Mouse (Mus musculus): ENCODE data around the gene Foxf1. TPM values are rescaled to one million over a fixed set of nuclear protein-coding genes. Genes with fewer than 3 reads are reported as not detected.
A peak's percentile ranks its signal among the peaks of the same experiment; 100 is the strongest.

Gene Foxf1
- polyA plus RNA-seq, 1 experiment = 0.04 TPM

DNA sequence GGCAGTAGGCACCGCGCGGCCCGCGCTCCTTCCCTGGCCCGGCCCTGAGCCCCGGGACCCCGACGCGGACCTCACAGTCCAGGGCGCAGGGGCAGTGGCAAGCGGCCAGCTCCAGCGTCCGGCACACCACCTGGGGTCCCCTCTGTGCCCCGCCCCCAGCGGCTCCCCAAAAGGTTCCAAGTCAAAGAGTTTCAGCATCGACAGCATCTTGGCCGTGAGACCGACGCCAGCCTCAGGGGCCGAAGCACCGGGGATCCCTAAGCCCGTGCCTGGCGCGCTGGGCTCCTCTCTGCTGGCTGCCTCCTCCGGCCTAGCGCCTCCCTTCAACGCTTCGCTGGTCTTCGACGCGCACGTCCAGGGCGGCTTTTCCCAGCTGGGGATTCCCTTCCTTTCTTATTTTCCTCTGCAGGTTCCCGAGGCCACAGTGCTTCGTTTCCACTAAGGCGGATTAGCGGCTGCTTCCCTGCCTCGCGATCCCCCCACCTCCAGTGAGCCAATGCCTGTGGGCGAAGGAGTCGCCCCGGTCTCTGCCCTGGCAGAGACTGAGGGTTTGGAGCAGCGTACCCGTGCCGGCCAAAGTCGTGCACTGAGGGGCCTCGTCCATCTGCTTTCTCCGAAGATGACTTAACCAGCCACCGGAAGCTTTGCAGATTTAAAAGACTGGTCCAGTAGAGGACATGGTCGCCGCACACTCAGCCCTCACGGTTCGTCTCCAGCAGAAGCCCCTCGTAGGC, 44.5 kb downstream of the Foxf1 start:
- no peak overlapping the region for H3ac ChIP-seq (ENCODE audit: control insufficient read depth, insufficient read length, low read depth)
- H3K4me3 ChIP-seq (ENCODE audit: insufficient read depth, poor library complexity, severe bottlenecking) = no peak overlapping the region
- no peak for TF ChIP-seq MYOD1 (IDR thresholded peaks at IDR 0.05; ENCODE audit: control insufficient read depth, insufficient read length, low read depth)
- no peak for TF ChIP-seq CTCF (IDR thresholded peaks at IDR 0.05; ENCODE audit: control insufficient read depth, insufficient read depth, insufficient read length)
- TF ChIP-seq MYOG (IDR thresholded peaks at IDR 0.05; ENCODE audit: control insufficient read depth, extremely low read depth, insufficient read length) = no peak
- H3K36me3 ChIP-seq (ENCODE audit: control insufficient read depth, insufficient read depth) = peaks cover 5% of the 10 kb centered on the region
- no peaks in the 10 kb centered on the region for H3K79me3 ChIP-seq (ENCODE audit: low read depth)
- H3K27me3 ChIP-seq (ENCODE audit: control insufficient read depth, insufficient read depth, insufficient read length) = no peaks in the 10 kb centered on the region
- peaks cover 15% of the 10 kb centered on the region for H3K79me2 ChIP-seq (ENCODE audit: control insufficient read depth, insufficient read depth)

DNA sequence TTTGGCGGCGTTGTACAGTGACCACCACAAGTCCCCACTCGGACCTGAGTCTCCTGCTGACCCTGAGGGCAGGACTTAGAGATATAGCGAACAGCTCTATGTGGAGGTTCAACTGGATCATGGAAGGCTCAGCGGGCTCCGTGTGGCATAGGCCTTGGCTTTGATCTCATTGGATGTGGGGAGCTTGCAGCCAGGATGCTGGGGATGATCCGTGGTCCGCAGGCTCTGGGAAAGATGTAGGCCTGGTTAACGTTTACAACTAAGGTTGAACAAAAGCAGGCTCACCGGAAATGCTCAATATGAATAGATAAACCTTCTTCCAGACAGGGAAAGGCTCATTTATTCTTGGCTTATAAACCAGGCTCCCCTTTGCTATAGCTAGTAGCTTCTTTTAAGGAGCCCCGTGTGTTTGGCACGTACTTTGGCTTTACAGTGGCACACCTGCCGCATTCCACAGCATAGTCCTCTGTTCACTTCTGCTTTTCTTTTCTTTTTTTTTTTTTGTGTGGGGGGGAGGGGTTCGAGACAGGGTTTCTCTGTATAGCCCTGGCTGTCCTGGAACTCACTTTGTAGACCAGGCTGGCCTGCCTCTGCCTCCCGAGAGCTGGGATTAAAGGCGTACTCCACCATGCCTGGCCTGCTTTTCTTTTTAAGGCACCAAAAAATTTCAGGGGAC, 45.2 kb downstream of the Foxf1 start:
- Histone ChIP-seq H3ac (ENCODE audit: control insufficient read depth, insufficient read length, low read depth) (no peak overlapping the region), H3K4me3 (ENCODE audit: insufficient read depth, poor library complexity, severe bottlenecking) (no peak overlapping the region), H3K36me3 (ENCODE audit: control insufficient read depth, insufficient read depth) (peaks cover 5% of the 10 kb centered on the region), H3K27me3 (ENCODE audit: control insufficient read depth, insufficient read depth, insufficient read length) (no peaks in the 10 kb centered on the region), H3K79me2 (ENCODE audit: control insufficient read depth, insufficient read depth) (peaks cover 11% of the 10 kb centered on the region), H3K79me3 (ENCODE audit: low read depth) (no peaks in the 10 kb centered on the region)
- TF ChIP-seq MYOG (IDR thresholded peaks at IDR 0.05; ENCODE audit: control insufficient read depth, extremely low read depth, insufficient read length) (no peak), USF1 (IDR thresholded peaks at IDR 0.05; ENCODE audit: low read depth) (no peak), MAX (IDR thresholded peaks at IDR 0.05) (no peak), MYOD1 (IDR thresholded peaks at IDR 0.05; ENCODE audit: control insufficient read depth, insufficient read length, low read depth) (no peak), FOSL1 (IDR thresholded peaks at IDR 0.05; ENCODE audit: insufficient read depth, low read length, poor library complexity, severe bottlenecking) (no peak), CTCF (IDR thresholded peaks at IDR 0.05; ENCODE audit: control insufficient read depth, insufficient read depth, insufficient read length) (no peak), CEBPB (IDR thresholded peaks at IDR 0.05; ENCODE audit: low read depth) (no peak)

DNA sequence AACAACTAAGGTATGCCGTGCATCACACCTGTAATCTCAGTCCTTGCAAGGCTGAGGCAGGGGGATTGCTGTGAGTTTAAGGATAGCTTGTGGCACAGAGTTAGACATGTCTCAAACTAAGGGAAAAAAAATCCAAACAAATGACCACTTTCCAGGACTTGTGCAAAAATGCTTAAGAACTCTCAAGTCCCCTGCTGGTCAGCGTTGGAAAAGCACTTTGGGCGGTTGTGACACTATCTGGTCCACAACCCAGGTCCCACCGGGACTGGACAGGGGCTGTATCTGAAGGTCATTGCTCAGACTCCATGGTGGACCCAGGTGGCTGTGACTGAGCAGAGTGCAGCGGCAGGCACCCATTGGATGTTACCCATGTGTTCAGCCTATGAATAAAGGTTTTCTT, 46.3 kb downstream of the Foxf1 start:
- Histone ChIP-seq H3ac (ENCODE audit: control insufficient read depth, insufficient read length, low read depth) (no peak overlapping the region), H3K36me3 (ENCODE audit: control insufficient read depth, insufficient read depth) (peaks cover 5% of the 10 kb centered on the region), H3K27me3 (ENCODE audit: control insufficient read depth, insufficient read depth, insufficient read length) (no peaks in the 10 kb centered on the region), H3K79me3 (ENCODE audit: low read depth) (no peaks in the 10 kb centered on the region), H3K4me3 (ENCODE audit: insufficient read depth, poor library complexity, severe bottlenecking) (no peak overlapping the region), H3K79me2 (ENCODE audit: control insufficient read depth, insufficient read depth) (peaks cover 11% of the 10 kb centered on the region)
- TF ChIP-seq CTCF (IDR thresholded peaks at IDR 0.05; ENCODE audit: control insufficient read depth, insufficient read depth, insufficient read length) = no peak

DNA sequence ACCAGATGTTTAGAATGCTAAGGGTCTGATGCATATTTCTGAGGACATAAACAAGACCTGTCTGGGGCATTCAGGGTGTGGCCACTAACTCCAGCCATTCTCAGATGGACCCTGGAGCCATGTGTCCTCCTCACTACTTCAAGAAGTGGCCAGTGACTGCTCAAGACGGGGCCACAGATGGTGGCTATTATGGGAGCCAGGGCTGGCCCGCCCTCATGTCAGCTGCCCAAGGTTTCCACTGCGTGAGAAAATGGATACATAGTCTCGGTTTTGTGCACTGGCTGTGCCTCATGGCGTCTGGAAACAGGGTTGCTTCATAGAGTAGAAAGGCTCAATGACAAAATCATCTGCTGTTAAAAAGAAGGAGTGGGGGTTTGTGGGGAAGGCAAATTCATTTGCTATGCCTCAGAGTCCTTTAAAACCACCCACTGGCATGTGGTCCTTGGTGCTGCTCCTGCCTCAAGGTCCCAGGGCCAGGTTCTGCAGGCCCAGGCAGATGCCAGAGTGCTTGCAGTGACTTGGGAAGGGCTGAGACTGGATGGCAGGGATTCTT, 48.9 kb downstream of the Foxf1 start:
- Histone ChIP-seq H3K4me3 (ENCODE audit: insufficient read depth, poor library complexity, severe bottlenecking) (no peak overlapping the region), H3K79me2 (ENCODE audit: control insufficient read depth, insufficient read depth) (no peaks in the 10 kb centered on the region), H3K79me3 (ENCODE audit: low read depth) (no peaks in the 10 kb centered on the region), H3ac (ENCODE audit: control insufficient read depth, insufficient read length, low read depth) (no peak overlapping the region), H3K36me3 (ENCODE audit: control insufficient read depth, insufficient read depth) (peaks cover 5% of the 10 kb centered on the region), H3K27me3 (ENCODE audit: control insufficient read depth, insufficient read depth, insufficient read length) (no peaks in the 10 kb centered on the region)
- TF ChIP-seq MYOG (IDR thresholded peaks at IDR 0.05; ENCODE audit: control insufficient read depth, extremely low read depth, insufficient read length) (no peak), MAX (IDR thresholded peaks at IDR 0.05) (no peak), USF1 (IDR thresholded peaks at IDR 0.05; ENCODE audit: low read depth) (no peak), CEBPB (IDR thresholded peaks at IDR 0.05; ENCODE audit: low read depth) (peak; percentile 53), FOSL1 (IDR thresholded peaks at IDR 0.05; ENCODE audit: insufficient read depth, low read length, poor library complexity, severe bottlenecking) (no peak)

DNA sequence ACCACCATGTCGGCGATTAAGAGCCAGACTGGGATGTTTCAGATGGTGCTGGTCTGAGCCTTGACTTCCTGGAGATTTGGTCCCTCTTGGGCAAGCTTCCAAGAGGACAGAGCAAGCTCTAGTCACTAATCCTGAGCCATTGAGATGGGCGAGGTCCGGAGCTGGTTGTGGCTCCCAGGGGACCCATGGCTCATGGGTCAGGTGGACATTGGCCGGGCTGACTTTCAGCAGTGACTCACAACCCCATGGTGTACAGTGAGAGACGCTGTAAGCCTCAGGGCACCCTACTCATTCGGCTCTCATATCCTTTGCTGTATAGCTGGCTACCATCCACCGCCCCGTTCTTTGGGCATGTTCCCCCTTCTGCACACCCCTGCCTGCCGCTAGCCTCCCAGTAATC, 49.9 kb downstream of the Foxf1 start:
- TF ChIP-seq CEBPB (IDR thresholded peaks at IDR 0.05; ENCODE audit: low read depth) (no peak), USF1 (IDR thresholded peaks at IDR 0.05; ENCODE audit: low read depth) (peak; percentile 84), CTCF (IDR thresholded peaks at IDR 0.05; ENCODE audit: control insufficient read depth, insufficient read depth, insufficient read length) (no peak), MYOD1 (IDR thresholded peaks at IDR 0.05; ENCODE audit: control insufficient read depth, insufficient read length, low read depth) (peak; percentile 42), MYOG (IDR thresholded peaks at IDR 0.05; ENCODE audit: control insufficient read depth, extremely low read depth, insufficient read length) (no peak), MAX (IDR thresholded peaks at IDR 0.05) (peak; percentile 83), FOSL1 (IDR thresholded peaks at IDR 0.05; ENCODE audit: insufficient read depth, low read length, poor library complexity, severe bottlenecking) (peak; percentile 82)
- H3K36me3 ChIP-seq (ENCODE audit: control insufficient read depth, insufficient read depth) = peaks cover 3% of the 10 kb centered on the region
- peak overlapping the region; percentile 49 for H3ac ChIP-seq (ENCODE audit: control insufficient read depth, insufficient read length, low read depth)
- no peaks in the 10 kb centered on the region for H3K79me3 ChIP-seq (ENCODE audit: low read depth)
- H3K4me3 ChIP-seq (ENCODE audit: insufficient read depth, poor library complexity, severe bottlenecking) = no peak overlapping the region
- H3K27me3 ChIP-seq (ENCODE audit: control insufficient read depth, insufficient read depth, insufficient read length) = no peaks in the 10 kb centered on the region
- no peaks in the 10 kb centered on the region for H3K79me2 ChIP-seq (ENCODE audit: control insufficient read depth, insufficient read depth)

DNA sequence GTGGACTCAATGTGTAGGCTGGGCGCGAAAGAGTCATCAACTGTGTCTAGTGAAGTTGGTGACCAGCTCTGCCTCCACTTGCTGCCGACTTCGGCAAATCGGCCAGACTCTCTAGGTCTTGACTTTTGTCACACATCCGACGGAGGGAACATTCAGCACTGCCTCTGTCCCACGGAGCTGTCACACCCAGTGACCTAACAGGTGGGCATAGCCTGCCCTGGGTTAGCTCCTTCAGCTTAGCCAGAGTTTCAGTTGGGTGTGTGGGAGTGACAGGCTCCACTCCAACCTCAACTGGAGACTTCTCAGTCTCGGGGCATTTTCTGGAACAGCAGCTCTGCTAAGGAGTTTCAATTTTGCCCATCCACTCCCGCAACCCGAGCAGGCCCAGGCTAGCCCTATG, 50.3 kb downstream of the Foxf1 start:
- Histone ChIP-seq H3K79me3 (ENCODE audit: low read depth) (no peaks in the 10 kb centered on the region), H3K27me3 (ENCODE audit: control insufficient read depth, insufficient read depth, insufficient read length) (no peaks in the 10 kb centered on the region), H3ac (ENCODE audit: control insufficient read depth, insufficient read length, low read depth) (peak overlapping the region; percentile 49), H3K36me3 (ENCODE audit: control insufficient read depth, insufficient read depth) (no peaks in the 10 kb centered on the region), H3K79me2 (ENCODE audit: control insufficient read depth, insufficient read depth) (no peaks in the 10 kb centered on the region), H3K4me3 (ENCODE audit: insufficient read depth, poor library complexity, severe bottlenecking) (no peak overlapping the region)
- TF ChIP-seq MYOD1 (IDR thresholded peaks at IDR 0.05; ENCODE audit: control insufficient read depth, insufficient read length, low read depth) (peak; percentile 23), MAX (IDR thresholded peaks at IDR 0.05) (peak; percentile 10), USF1 (IDR thresholded peaks at IDR 0.05; ENCODE audit: low read depth) (no peak), CTCF (IDR thresholded peaks at IDR 0.05; ENCODE audit: control insufficient read depth, insufficient read depth, insufficient read length) (no peak), MYOG (IDR thresholded peaks at IDR 0.05; ENCODE audit: control insufficient read depth, extremely low read depth, insufficient read length) (no peak), FOSL1 (IDR thresholded peaks at IDR 0.05; ENCODE audit: insufficient read depth, low read length, poor library complexity, severe bottlenecking) (no peak), CEBPB (IDR thresholded peaks at IDR 0.05; ENCODE audit: low read depth) (no peak)
